Mouse (Mus musculus): ENCODE data around the gene Gm49321. TPM values are rescaled to one million over a fixed set of nuclear protein-coding genes. Genes with fewer than 3 reads are reported as not detected.

Gene Gm49321
- total RNA-seq (2022), result 10 to 100 TPM in 3 of 4 experiments, 1 to 10 TPM in 1; 8.3 to 16.2 (median 13.5) TPM

GRCm38 (mm10) chr12:73937353-73937752 lies at the start of gene Gm49321:
Gm49321 (plus strand) TSS chr12:73937653.
- DNase-seq (ENCODE audit: low spot score in 2 of 2), result no peak

GRCm38 (mm10) chr12:73888003-73888783 lies 49.3 kb upstream of the Gm49321 start:
- no peak for DNase-seq (ENCODE audit: low spot score in 2 of 2)

GRCm38 (mm10) chr12:73889571-73889970 lies 47.9 kb upstream of the Gm49321 start:
- DNase-seq (ENCODE audit: low spot score in 2 of 2), result no peak

- DNase-seq (ENCODE audit: low spot score in 2 of 2), result no peak
Measured at GRCm38 (mm10) chr12:73890086-73890485, 47.4 kb upstream of the Gm49321 start.

GRCm38 (mm10) chr12:73892616-73893015 lies 44.8 kb upstream of the Gm49321 start:
- no peak for DNase-seq (ENCODE audit: low spot score in 2 of 2)

- no peak for DNase-seq (ENCODE audit: low spot score in 2 of 2)
Measured at GRCm38 (mm10) chr12:73894838-73895237, 42.6 kb upstream of the Gm49321 start.

GRCm38 (mm10) chr12:73895674-73896073 lies 41.8 kb upstream of the Gm49321 start:
- DNase-seq (ENCODE audit: low spot score in 2 of 2), result no peak

- no peak for DNase-seq (ENCODE audit: low spot score in 2 of 2)
Measured at GRCm38 (mm10) chr12:73896471-73896870, 41.0 kb upstream of the Gm49321 start.

GRCm38 (mm10) chr12:73898281-73898680 lies 39.2 kb upstream of the Gm49321 start:
- no peak for DNase-seq (ENCODE audit: low spot score in 2 of 2)

- no peak for DNase-seq (ENCODE audit: low spot score in 2 of 2)
Measured at GRCm38 (mm10) chr12:73904133-73904934, 33.1 kb upstream of the Gm49321 start.

- DNase-seq (ENCODE audit: low spot score in 2 of 2), result no peak
Measured at GRCm38 (mm10) chr12:73905041-73905440, 32.4 kb upstream of the Gm49321 start.

- no peak for DNase-seq (ENCODE audit: low spot score in 2 of 2)
Measured at GRCm38 (mm10) chr12:73905555-73905954, 31.9 kb upstream of the Gm49321 start.

GRCm38 (mm10) chr12:73907079-73907672 lies 30.3 kb upstream of the Gm49321 start:
- no peak for DNase-seq (ENCODE audit: low spot score in 2 of 2)

- DNase-seq (ENCODE audit: low spot score in 2 of 2), result peak; percentile 83 to 98
Measured at GRCm38 (mm10) chr12:73907673-73908150, 29.7 kb upstream of the Gm49321 start.

- peak; percentile 22 to 27 for DNase-seq (ENCODE audit: low spot score in 2 of 2)
Measured at GRCm38 (mm10) chr12:73908274-73909012, 29.0 kb upstream of the Gm49321 start.

GRCm38 (mm10) chr12:73909013-73909575 lies 28.4 kb upstream of the Gm49321 start:
- no peak for DNase-seq (ENCODE audit: low spot score in 2 of 2)

- no peak for DNase-seq (ENCODE audit: low spot score in 2 of 2)
Measured at GRCm38 (mm10) chr12:73918479-73918878, 19.0 kb upstream of the Gm49321 start.

GRCm38 (mm10) chr12:73930266-73930665 lies 7.2 kb upstream of the Gm49321 start:
- no peak for DNase-seq (ENCODE audit: low spot score in 2 of 2)

GRCm38 (mm10) chr12:73931274-73931673 lies 6.2 kb upstream of the Gm49321 start:
- no peak for DNase-seq (ENCODE audit: low spot score in 2 of 2)

- DNase-seq (ENCODE audit: low spot score in 2 of 2), result no peak
Measured at GRCm38 (mm10) chr12:73934528-73934927, 2.9 kb upstream of the Gm49321 start.

GRCm38 (mm10) chr12:73939542-73939941 lies 2.1 kb downstream of the Gm49321 start:
- DNase-seq (ENCODE audit: low spot score in 2 of 2), result no peak

Data from left cerebral cortex, adult 8-10 months (tissue).